Comparison of ENCODE assay signal across 20 mouse cellular contexts in genomic region chr1:128999741-129000517, GRCm38 (mm10).
DNase-seq lines count a peak whose midpoint lies in the region; ATAC-seq lines count a peak whose summit lies in the region.
"Had no signal": no experiment of that assay in that cellular context is flagged by ENCODE, and none has a peak within 500 bp of the region (broad histone marks: within the 10 kb centered on the region; RNA-seq: fewer than 3 reads in every experiment).

No protein-coding gene starts in this region.

- DNase-seq in cerebellum, postnatal 10 days = peak; percentile 60 to 69
- DNase-seq in cerebellum, adult 9-11 months = no peak
- DNase-seq in frontal cortex, postnatal 36 days (ENCODE audit: low spot score in 2 of 2) = peak; percentile 13 to 36
- no peak for DNase-seq in frontal cortex, postnatal 10 days (ENCODE audit: low spot score in 2 of 2)
- DNase-seq in right cerebral cortex, adult 18-20 months = peak; percentile 21
- no peak for DNase-seq in right cerebral cortex, postnatal 25 days
- DNase-seq: adrenal gland, postnatal 25 days; gastrocnemius, postnatal 25 days; heart, adult 18-20 months; heart, postnatal 10 days; kidney, postnatal 4 days; layer of hippocampus, adult 9-11 months; liver, embryonic 13.5 days; lung, adult 2 months; lung, postnatal 14 days; retina, postnatal 1 day had no signal

- no peak for ATAC-seq in erythroid progenitor cell, adult 5-6 weeks (replicated peaks; ENCODE audit: low FRiP score, poor library complexity, severe bottlenecking)
- no peak for ATAC-seq in megakaryocyte-erythroid progenitor cell, adult 5-6 weeks (replicated peaks; ENCODE audit: low FRiP score, low TSS enrichment, poor library complexity, severe bottlenecking)
- ATAC-seq: intestine, postnatal 0 days; midbrain, embryonic 13.5 days had no signal

Comparison
In these comparisons a context has a peak if more than half of its experiments do, and no peak if none do; other contexts are left out.
1. DNase-seq: peak in cerebellum, postnatal 10 days (2 of 2), frontal cortex, postnatal 36 days (2 of 2) and right cerebral cortex, adult 18-20 months (single experiment); none in cerebellum, adult 9-11 months (single experiment), frontal cortex, postnatal 10 days (0 of 2) and right cerebral cortex, postnatal 25 days (single experiment).